Mouse (Mus musculus) adrenal gland, postnatal 25 days (tissue): ENCODE results near the gene Smc5. TPM values are rescaled to one million over a fixed set of nuclear protein-coding genes. Genes with fewer than 3 reads are reported as not detected.

ENCODE experiments used
- DNase-seq: peaks from one replicate; pipeline ENCODE4 v3.0.0; 2021; ENCODE audit warnings: mixed read lengths
- total RNA-seq: library from RNA; stranded (reverse); gene quantifications from 2 replicates; pipeline ENCODE4 v1.2.3, GENCODE M21; 2021

Gene Smc5
- total RNA-seq, 1 experiment from 2014 or later: 35.6 TPM

DNA sequence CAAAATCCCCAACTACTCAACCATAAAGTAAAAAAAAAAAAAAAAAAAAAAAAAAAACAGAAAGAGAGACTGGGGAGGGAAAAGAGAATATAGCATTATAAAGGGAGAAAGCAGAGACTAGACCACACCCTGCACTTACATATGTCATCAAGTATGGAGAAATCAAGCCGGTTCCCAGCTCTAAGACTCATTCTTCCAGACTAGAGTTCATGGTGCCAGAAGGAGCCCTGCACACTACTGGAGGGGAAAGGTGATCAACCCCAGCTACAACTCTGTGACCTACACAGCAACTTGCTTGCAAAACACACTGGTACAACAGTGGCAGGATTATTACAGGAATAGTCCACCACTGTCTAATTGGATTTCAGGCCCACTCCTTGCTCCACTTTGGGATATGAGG, 84.0 kb downstream of the Smc5 start:
- no peak for DNase-seq

- no peak for DNase-seq
Observed at GRCm38 (mm10) chr19:23188986-23189385, 84.7 kb downstream of the Smc5 start.

DNA sequence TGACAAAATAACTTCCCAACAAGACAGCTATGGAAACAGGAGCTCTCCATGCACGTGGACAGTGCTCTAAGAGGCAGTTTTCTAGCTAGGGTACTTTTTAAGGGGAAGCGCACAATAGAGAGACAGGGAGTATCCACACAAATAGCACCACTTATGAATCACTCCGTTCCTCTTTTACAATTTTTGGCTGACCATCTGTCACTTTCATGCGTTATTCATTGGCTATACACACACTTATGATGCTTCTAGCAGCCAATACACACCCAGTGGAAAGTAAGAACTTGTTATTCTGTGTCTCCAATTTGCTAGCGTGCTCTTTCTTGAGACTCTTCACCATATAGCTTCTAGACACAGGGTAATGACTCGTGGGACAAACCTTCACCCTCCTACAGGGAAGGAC, 86.0 kb downstream of the Smc5 start:
- no peak for DNase-seq

- DNase-seq: no peak
Observed at GRCm38 (mm10) chr19:23184068-23184467, 89.6 kb downstream of the Smc5 start.

DNA sequence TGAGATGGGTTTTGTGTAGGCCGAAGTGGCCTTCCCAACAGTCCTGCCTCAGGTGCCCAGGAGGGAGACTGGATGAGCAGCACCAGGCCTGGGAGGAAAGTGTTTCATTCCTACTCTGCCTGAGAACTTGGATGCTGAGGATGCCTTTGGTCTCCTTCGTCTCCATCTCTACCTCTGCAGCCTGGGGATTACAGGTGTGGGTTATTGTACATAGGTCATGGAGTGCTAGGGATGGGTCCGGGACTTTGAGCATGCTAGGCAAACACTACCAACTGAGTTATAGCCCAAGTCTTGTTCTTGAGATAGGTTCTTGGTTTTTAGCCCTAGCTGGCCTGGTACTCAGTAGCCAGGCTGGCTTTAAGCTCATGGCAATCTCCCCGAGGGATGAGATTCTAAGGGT, 90.2 kb downstream of the Smc5 start:
- no peak for DNase-seq

- DNase-seq: no peak
Observed at GRCm38 (mm10) chr19:23178533-23178932, 95.2 kb downstream of the Smc5 start.

GRCm38 (mm10) chr19:23175511-23175910, 98.2 kb downstream of the Smc5 start:
- no peak for DNase-seq

GRCm38 (mm10) chr19:23175090-23175489, 98.6 kb downstream of the Smc5 start:
- DNase-seq: no peak

DNA sequence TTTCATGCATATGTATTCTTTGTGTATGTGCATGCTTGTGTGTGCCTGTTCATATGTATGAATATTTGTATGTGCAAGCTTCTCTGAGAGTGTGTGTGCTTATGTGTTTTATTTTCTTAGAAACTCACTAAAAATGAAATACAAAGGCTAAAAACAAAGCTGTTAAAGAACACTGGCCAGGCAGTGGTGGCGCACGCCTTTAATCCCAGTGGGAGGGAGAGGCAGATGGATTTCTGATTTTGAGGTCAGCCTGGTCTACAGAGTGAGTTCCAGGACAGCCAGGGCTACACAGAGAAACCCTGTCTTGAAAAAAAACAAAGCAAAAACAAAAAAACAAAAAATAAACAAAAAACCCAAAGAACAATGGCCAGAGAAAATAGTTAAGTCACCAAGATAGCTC, 102.6 kb downstream of the Smc5 start:
- no peak for DNase-seq

DNA sequence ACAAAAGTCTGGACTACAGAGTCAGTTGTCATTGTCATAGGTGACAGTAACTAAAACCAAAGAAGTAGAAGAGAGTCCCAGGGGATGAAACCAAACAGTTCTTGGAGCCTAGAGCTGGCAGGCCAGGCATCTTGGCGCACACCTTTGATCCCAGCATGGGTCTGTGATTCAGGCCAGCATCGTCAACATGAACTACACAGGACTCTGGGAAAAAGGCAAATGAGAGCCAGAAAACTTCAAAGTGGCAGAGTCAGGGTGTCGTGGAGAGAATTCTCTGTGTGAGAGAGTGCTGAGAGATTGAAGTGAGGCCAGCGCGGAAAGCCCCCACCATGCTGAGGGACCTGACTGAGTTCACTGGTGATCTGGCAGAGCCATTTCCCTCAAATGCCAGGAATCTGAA, 103.2 kb downstream of the Smc5 start:
- DNase-seq: no peak

DNA sequence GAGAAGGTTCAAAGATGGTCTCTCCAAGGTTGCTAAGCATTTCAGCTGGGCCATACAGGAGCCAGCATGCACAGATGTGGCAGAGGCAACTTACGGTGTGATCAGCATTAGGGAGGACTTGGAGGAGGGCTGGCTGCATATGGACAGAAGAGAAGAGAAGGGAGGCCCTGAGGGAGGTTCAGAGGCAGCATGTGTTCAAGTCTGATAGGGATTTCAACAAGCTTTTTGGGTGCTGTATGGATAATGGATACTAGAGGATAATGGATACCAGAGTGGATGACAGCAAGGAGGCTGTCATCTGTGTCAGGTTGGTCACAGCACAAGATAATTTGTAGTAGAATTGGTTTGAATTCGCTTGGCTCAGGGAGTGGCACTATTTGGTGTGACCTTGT, 104.0 kb downstream of the Smc5 start:
- no peak for DNase-seq

DNA sequence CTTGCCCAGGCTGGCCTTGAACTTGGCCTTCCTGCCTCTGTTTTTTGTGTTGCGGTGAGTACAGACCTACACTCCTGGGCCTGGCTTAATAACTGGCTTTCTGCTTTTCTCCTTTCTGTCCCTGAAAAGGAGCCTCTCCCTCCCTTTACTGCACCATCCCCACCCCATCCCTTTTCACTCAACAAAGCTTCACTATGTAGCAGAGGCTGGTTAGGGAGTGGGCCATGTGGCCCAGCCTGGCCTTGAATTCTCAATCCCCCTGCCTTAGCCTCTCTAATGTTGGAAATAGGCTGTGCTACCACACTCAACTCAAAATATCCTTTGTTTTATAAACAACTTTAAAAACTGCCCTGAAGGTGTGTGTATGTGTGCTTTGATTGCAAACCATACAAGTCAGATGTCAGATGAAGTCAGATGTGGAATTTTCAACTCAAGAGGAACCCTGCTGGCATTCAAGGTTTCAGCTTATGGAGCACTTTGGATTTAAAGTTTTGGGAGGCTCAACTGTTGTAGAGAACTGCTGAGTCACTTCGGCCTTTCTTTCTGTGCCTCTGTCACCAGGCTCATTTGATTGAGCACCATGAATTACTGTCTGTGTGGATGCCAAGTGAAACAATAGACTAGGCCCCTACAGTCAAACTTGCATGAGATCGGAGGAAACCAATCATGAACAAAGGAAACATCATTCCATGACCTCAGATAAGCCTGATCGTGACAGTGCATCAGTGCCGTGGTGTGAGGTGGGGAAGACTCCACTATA, 104.6 kb downstream of the Smc5 start:
- DNase-seq: no peak

DNA sequence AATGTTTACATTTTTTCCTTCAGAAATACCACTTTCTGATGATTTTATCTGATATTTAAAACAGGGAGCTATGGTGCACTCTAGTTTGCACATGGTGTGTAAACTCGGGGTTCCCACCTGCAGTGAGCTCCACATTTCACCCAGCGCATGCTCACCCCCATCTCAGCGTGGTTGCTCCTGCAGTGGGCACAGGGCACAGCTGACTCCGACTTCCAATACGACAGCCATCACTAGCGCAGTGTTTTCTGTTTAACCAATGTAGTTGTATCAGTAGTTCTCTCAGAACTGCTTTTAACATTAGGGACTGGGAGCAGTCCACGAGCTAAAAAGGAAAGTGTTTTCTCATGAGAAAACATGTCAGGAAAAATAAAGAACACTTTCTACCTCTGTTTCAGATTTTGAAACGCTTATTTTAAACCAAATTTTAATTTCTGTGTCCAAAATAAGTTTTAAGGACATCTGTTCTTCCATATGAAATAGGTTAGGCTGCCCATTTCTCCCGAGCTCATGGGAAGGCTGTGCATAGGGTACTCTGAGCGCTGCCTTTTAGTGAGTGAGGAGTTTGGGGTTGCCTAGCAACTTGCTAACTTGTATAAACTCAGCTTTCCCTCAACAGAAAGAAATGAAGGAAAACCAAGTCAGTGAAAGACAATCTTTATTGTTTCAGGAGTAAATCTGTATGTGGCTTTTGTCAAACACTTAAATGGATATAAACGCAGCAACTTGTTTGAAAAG, 107.0 kb downstream of the Smc5 start:
- no peak for DNase-seq

DNA sequence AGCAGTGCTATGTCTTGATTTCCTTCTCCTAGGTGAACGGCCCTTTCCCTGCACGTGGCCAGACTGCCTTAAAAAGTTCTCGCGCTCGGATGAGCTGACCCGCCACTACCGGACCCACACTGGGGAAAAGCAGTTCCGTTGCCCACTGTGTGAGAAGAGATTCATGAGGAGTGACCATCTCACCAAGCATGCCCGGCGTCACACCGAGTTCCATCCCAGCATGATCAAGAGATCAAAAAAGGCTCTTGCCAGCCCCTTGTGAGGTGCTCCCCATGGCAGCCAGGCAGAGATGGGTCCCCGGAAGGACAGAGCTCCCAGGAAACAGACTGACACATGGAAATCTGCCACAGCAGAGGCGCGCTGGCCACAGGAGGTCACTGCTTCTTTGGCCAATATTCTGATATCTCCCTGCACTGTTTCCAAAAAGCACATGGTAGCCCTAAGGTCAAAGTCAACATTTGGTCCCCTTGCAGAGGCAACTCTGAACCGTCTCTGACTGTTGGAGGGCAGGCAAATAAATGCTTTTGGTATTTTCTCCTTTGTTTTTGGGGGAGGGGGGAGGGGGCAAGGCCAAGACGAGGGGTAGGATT, 109.0 kb downstream of the Smc5 start:
- no peak for DNase-seq

DNA sequence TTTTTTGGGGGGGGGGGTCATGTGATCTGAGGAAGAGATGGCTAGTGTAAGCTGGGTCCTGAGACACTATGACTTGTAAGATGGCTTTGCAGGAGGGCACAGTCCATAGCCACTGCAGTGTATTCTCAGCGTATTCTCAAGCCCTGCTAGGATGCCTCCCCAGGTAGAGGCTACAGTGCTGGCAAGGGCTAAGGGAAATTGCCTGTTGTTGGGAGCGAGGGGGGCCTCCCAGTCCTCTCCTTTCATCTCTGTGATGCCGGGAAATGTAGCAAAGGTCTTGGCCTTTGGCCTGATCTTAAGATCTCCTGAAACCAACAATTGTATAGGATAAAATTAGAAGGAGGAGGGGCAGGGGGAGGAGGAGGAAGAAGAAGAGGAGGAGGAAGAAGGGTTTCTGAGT, 110.3 kb downstream of the Smc5 start:
- DNase-seq: no peak

DNA sequence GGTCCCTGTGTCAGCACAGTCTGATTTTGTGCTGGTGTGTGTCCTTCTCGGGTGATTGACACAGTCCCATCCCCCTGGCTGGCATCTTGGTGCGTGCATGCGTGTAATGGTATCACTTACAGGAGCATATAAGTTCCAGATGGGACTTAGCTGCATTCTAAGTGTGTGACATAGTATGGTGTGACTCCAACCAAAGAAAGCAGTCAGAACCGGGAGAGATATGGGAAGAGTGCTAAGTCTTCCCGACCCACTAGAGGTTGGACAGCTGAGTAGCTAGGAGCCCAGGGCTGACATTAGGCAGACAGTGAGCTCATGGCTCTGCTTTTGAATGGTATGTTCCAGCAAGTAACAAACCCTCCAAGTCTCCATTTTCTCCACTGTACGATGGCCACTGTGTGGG, 110.8 kb downstream of the Smc5 start:
- no peak for DNase-seq

DNA sequence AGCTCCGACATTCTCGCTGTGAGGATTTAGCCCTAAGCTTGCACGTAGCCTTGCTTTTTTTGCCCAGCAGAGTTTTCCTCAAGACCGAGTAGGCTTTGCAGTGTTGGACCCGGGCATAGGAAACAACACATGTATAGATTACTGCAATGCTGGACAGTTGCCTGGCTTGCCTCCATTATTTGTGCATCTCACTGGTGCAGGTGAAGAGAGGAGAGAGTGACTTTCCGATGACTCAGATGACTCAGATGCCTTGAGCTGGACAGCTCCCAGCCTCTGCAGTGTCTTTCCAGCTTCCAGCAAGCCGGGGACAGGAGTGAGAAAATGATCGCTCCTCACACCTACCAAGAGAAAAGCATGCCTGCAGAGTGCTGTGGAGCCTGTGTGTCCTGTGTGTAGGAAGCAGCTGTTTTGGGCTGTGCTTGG, 111.3 kb downstream of the Smc5 start:
- peak; percentile 32 for DNase-seq

DNA sequence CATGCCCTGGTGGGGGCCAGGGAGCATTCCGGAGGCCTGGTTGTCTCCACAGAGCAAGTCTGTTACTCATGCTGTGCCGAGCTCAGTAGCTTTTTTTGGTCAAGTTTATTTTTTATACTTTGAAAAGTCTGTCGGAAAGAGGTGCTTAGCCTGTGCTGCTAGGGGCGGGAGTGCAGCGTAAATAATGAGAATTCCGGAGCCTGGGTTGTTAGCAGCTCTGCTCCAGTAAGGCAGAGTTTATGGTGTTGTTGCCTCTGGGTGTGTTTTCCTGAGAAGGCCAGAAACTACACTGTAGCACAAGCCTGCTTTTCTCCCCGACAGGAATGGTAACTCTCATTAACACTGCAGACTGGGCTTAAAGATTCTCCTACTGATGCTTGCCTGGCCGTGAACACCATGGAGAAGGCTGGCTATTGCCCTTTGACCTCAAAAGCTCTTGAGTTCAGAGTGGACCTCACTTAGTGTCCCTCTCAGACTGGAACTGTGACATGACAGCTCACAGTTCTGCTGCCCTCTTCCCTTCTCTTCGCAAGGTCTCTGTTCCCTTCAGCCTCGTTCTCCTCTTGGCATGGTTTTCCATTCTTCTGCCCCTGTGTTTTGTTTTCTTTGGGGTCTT, 113.8 kb downstream of the Smc5 start:
- DNase-seq: no peak

Other genes with a start within 250 kb of the Smc5 start
- 72.2 and 72.8 TPM in 2 replicates for gene Klf9, start 132.7 kb downstream of the Smc5 start, total RNA-seq
- gene Mamdc2, start 174.5 kb upstream of the Smc5 start, total RNA-seq: 0.81 and 1.3 TPM in 2 replicates